9 mouse cellular contexts compared by ENCODE assay signal in the genomic region with DNA sequence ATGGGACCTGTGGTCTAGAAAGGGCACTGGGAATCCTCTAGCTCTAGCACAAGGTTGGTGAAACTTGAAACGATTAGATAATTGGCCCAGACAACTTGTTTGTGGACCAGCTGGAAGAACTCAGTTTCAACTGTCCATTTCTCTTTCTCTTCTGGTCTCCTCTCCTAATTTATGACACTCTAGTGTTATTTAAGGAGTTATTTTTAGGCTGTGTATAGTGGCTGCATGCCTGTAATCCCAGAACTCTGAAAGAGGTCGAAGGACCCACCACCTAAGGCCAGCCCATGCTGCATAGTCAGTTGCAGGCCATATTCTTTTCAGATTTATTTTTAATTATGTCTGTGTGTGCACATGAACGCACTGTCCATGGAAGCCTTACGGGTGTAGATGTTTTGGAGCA. TPM values are rescaled to one million over a fixed set of nuclear protein-coding genes. Genes with fewer than 3 reads are reported as not detected.
DNase-seq lines count a peak whose midpoint lies in the region; ATAC-seq lines count a peak whose summit lies in the region.
"Had no signal": no experiment of that assay in that cellular context is flagged by ENCODE, and none has a peak within 500 bp of the region (broad histone marks: within the 10 kb centered on the region; RNA-seq: fewer than 3 reads in every experiment).

No protein-coding gene starts in this region.

- H3K27me3 ChIP-seq in lung, embryonic 16.5 days (ENCODE audit: control insufficient read depth, insufficient read depth, low read depth, low read length): no peaks in the 10 kb centered on the region
- no peaks in the 10 kb centered on the region for H3K27me3 ChIP-seq in hindbrain, embryonic 10.5 days (ENCODE audit: insufficient read depth, poor library complexity, severe bottlenecking)
- H3K27me3 ChIP-seq in liver, embryonic 13.5 days: no peaks in the 10 kb centered on the region
- no peaks in the 10 kb centered on the region for H3K27me3 ChIP-seq in stomach, embryonic 16.5 days (ENCODE audit: control insufficient read depth, insufficient read depth, low read length)

- no peak for ATAC-seq in lung, embryonic 16.5 days (ENCODE audit: low read depth)
- ATAC-seq in liver, embryonic 13.5 days (ENCODE audit: low read depth): no peak
- ATAC-seq in stomach, embryonic 16.5 days (ENCODE audit: insufficient read depth, low FRiP score): no peak
- ATAC-seq in CD4-positive, CD25-positive, alpha-beta regulatory T cell, adult 4 months: no peak

- peaks cover 15% of the 10 kb centered on the region for H3K4me1 ChIP-seq in lung, embryonic 16.5 days (replicated peaks; ENCODE audit: control insufficient read depth, insufficient read depth, low read length)
- peaks cover 29% of the 10 kb centered on the region for H3K4me1 ChIP-seq in hindbrain, embryonic 10.5 days (replicated peaks)
- peaks cover 39% of the 10 kb centered on the region for H3K4me1 ChIP-seq in liver, embryonic 13.5 days (replicated peaks)
- peaks cover 15% of the 10 kb centered on the region for H3K4me1 ChIP-seq in stomach, embryonic 16.5 days (ENCODE audit: control insufficient read depth, insufficient read depth, low read length)

- H3K36me3 ChIP-seq in lung, embryonic 16.5 days (ENCODE audit: control insufficient read depth, insufficient read depth, low read length): peaks cover 12% of the 10 kb centered on the region
- H3K36me3 ChIP-seq in hindbrain, embryonic 10.5 days: peaks cover 21% of the 10 kb centered on the region
- H3K36me3 ChIP-seq in liver, embryonic 13.5 days: peaks cover 17% of the 10 kb centered on the region
- no peaks in the 10 kb centered on the region for H3K36me3 ChIP-seq in stomach, embryonic 16.5 days (ENCODE audit: control insufficient read depth, insufficient read depth, low read length)

- no peaks in the 10 kb centered on the region for H3K9me3 ChIP-seq in lung, embryonic 16.5 days (ENCODE audit: control insufficient read depth, low read length)
- no peaks in the 10 kb centered on the region for H3K9me3 ChIP-seq in hindbrain, embryonic 10.5 days
- no peaks in the 10 kb centered on the region for H3K9me3 ChIP-seq in liver, embryonic 13.5 days (replicated peaks)
- no peaks in the 10 kb centered on the region for H3K9me3 ChIP-seq in stomach, embryonic 16.5 days (replicated peaks; ENCODE audit: control insufficient read depth, low read length)

- DNase-seq in lung, adult 18-20 months: no peak
- no peak for DNase-seq in hindbrain, embryonic 10.5 days (ENCODE audit: low spot score)
- DNase-seq in liver, embryonic 13.5 days: no peak
- no peak for DNase-seq in cerebellum, postnatal 4 days (ENCODE audit: low spot score in 2 of 2)
- no peak for DNase-seq in layer of hippocampus, postnatal 14 days (ENCODE audit: low spot score in 2 of 2)

- peak overlapping the region; percentile 90 for H3K4me2 ChIP-seq in lung, embryonic 16.5 days (ENCODE audit: low read depth, low read length)
- H3K4me2 ChIP-seq in liver, embryonic 13.5 days: peak overlapping the region; percentile 94
- H3K4me2 ChIP-seq in stomach, embryonic 16.5 days (ENCODE audit: low read depth, low read length): peak overlapping the region; percentile 85

- peak overlapping the region; percentile 97 for H3K27ac ChIP-seq in lung, embryonic 16.5 days (ENCODE audit: low read length)
- 0 out of 2 replicates have a peak overlapping the region, but pooled peaks have one; percentile 99 for H3K27ac ChIP-seq in hindbrain, embryonic 10.5 days
- H3K27ac ChIP-seq in liver, embryonic 13.5 days: peak overlapping the region; percentile 95
- peak overlapping the region; percentile 97; the same call in 1 of the 2 replicates for H3K27ac ChIP-seq in stomach, embryonic 16.5 days (ENCODE audit: low read length)

- peak overlapping the region; percentile 94 for H3K9ac ChIP-seq in lung, embryonic 16.5 days (ENCODE audit: low read length)
- peak overlapping the region; percentile 100 for H3K9ac ChIP-seq in liver, embryonic 13.5 days
- H3K9ac ChIP-seq in stomach, embryonic 16.5 days (ENCODE audit: low read length): no peak overlapping the region

- H3K4me3 ChIP-seq in lung, embryonic 16.5 days (ENCODE audit: low read length): peak overlapping the region; percentile 79
- H3K4me3 ChIP-seq in hindbrain, embryonic 10.5 days: peak overlapping the region; percentile 97
- peak overlapping the region; percentile 98 for H3K4me3 ChIP-seq in liver, embryonic 13.5 days (replicated peaks)
- H3K4me3 ChIP-seq in stomach, embryonic 16.5 days (replicated peaks; ENCODE audit: low read length): peak overlapping the region; percentile 63

- 56% methylated on average over 4 of the region's 4 CpGs for WGBS in lung, embryonic 16.5 days
- 91% methylated on average over 4 of the region's 4 CpGs for WGBS in hindbrain, embryonic 10.5 days
- 71% methylated on average over 4 of the region's 4 CpGs for WGBS in liver, embryonic 13.5 days (ENCODE audit: insufficient replicate concordance)
- WGBS in stomach, embryonic 16.5 days: 69% methylated on average over 4 of the region's 4 CpGs

RNA-seq across cellular contexts. Expression of gene Tlk2, which starts 0.9 kb away (rescaled TPM):
- polyA plus RNA-seq in lung, embryonic 16.5 days (2015; fragmentation: Nextera tagmentation; extraction: Ambion mirVana): 11.6 and 12.7 TPM in 2 replicates
- polyA plus RNA-seq in hindbrain, embryonic 10.5 days (2016; fragmentation: Nextera tagmentation; extraction: Ambion mirVana): 18.7 and 21.9 TPM in 2 replicates
- polyA plus RNA-seq in liver, embryonic 13.5 days (2015; fragmentation: Nextera tagmentation; extraction: Ambion mirVana): 8.0 and 8.3 TPM in 2 replicates
- polyA plus RNA-seq in stomach, embryonic 16.5 days (2015; fragmentation: Nextera tagmentation; extraction: Ambion mirVana): 10.5 TPM in 2 replicates
- 10 to 100 TPM; 43.0 to 52.2 TPM for total RNA-seq in layer of hippocampus, postnatal 14 days (2021)
- polyA plus RNA-seq in CD4-positive, CD25-positive, alpha-beta regulatory T cell, adult 4 months (2017; shearing (Covaris generic)): 10 to 100 TPM; 12.6 to 24.4 TPM

RNA-seq across cellular contexts. Expression of gene Gm10842, which starts 32.8 kb away (rescaled TPM):
- not detected in 2 replicates for polyA plus RNA-seq in lung, embryonic 16.5 days (2015; fragmentation: Nextera tagmentation; extraction: Ambion mirVana)
- polyA plus RNA-seq in hindbrain, embryonic 10.5 days (2016; fragmentation: Nextera tagmentation; extraction: Ambion mirVana): not detected in 2 replicates
- polyA plus RNA-seq in liver, embryonic 13.5 days (2015; fragmentation: Nextera tagmentation; extraction: Ambion mirVana): not detected in 2 replicates
- not detected in 2 replicates for polyA plus RNA-seq in stomach, embryonic 16.5 days (2015; fragmentation: Nextera tagmentation; extraction: Ambion mirVana)
- not detected for total RNA-seq in layer of hippocampus, postnatal 14 days (2021)
- not detected for polyA plus RNA-seq in CD4-positive, CD25-positive, alpha-beta regulatory T cell, adult 4 months (2017; shearing (Covaris generic))
- polyA plus RNA-seq: embryonic facial prominence, embryonic 11.5 days had no signal

RNA-seq across cellular contexts. Expression of gene Mettl2, which starts 53.3 kb away (rescaled TPM):
- 32.9 and 33.0 TPM in 2 replicates for polyA plus RNA-seq in lung, embryonic 16.5 days (2015; fragmentation: Nextera tagmentation; extraction: Ambion mirVana)
- polyA plus RNA-seq in hindbrain, embryonic 10.5 days (2016; fragmentation: Nextera tagmentation; extraction: Ambion mirVana): 43.2 and 50.5 TPM in 2 replicates
- 23.7 and 28.4 TPM in 2 replicates for polyA plus RNA-seq in liver, embryonic 13.5 days (2015; fragmentation: Nextera tagmentation; extraction: Ambion mirVana)
- polyA plus RNA-seq in stomach, embryonic 16.5 days (2015; fragmentation: Nextera tagmentation; extraction: Ambion mirVana): 32.1 and 32.8 TPM in 2 replicates
- total RNA-seq in layer of hippocampus, postnatal 14 days (2021): 10 to 100 TPM; 17.5 to 18.5 TPM
- polyA plus RNA-seq in CD4-positive, CD25-positive, alpha-beta regulatory T cell, adult 4 months (2017; shearing (Covaris generic)): 10 to 100 TPM; 17.6 to 20.1 TPM
